Mouse (Mus musculus) cortical plate, adult 2 months (tissue): ENCODE measurements around the gene Nln.

Experiments used
- CTCF ChIP-seq: fragments of 200-500 bp; IDR thresholded peaks from 2 replicates; pipeline ENCODE4 v1.5.1; 2011; ENCODE audit warnings: mild to moderate bottlenecking, control low read depth, low read length; ENCODE audit not compliant: insufficient read depth; ENCODE audit errors: extremely low read depth
- POLR2A ChIP-seq: fragments of 200-500 bp; IDR thresholded peaks from 2 replicates; pipeline ENCODE4 v1.6.1; 2011; ENCODE audit warnings: mild to moderate bottlenecking, low read length, control low read depth; ENCODE audit not compliant: insufficient read depth; ENCODE audit errors: extremely low read depth

DNA sequence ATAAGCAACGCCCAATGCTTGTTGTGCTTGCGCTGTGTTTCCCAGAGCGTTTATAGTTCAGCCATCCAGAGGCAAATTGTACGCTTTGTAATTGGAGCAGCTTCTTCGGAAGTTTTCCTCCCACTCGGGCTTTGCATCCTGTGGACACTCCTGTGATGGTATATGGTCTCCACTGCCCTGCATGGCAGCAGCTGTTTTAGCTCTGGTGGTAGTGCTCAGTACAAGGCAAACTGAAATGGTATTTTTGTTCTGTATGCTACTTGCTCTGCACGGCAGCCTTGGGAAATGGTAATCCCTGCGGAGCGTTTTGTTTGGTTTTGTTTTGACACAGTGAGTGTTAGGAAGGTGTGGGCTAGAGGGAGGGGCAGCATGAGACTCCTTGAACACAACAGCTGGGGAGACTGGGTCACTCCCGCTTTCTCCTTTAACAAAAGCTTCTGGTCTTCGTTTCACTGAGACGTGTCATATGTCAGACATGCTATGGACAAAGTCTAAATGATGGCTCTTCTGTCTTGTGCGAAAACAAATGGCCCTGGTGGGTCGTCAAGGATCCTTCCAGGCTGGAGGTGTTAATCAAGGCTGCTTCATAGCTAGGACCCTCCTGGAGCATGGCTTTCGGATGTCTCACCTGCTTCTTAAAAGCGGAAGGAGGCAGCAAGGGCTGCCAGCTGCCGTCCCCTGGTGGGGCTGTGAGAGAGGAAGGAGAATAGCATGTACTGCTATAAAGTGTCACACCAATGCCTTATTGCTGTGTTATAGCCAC lies 12.8 kb upstream of the Nln start:
- no peak for TF ChIP-seq CTCF
- no peak for TF ChIP-seq POLR2A
